Mouse (Mus musculus) cortical plate, adult 2 months (tissue): ENCODE measurements around the gene 4930402H24Rik.

Experiments used
- CTCF ChIP-seq: fragments of 200-500 bp; IDR thresholded peaks from 2 replicates; pipeline ENCODE4 v1.5.1; 2011; ENCODE audit warnings: mild to moderate bottlenecking, control low read depth, low read length; ENCODE audit not compliant: insufficient read depth; ENCODE audit errors: extremely low read depth
- POLR2A ChIP-seq: fragments of 200-500 bp; IDR thresholded peaks from 2 replicates; pipeline ENCODE4 v1.6.1; 2011; ENCODE audit warnings: mild to moderate bottlenecking, low read length, control low read depth; ENCODE audit not compliant: insufficient read depth; ENCODE audit errors: extremely low read depth

GRCm38 (mm10) chr2:130704040-130705001 lies 201.9 kb downstream of the 4930402H24Rik start:
- TF ChIP-seq CTCF (no peak), POLR2A (no peak)
